Mouse (Mus musculus): ENCODE measurements at regions not wholly inside any gene's neighbourhood (a gene's known extent, or its start where the extent isn't known, plus 50 kb on each side); places are given as distances from the start of the nearest gene placed in this dataset.

DNA sequence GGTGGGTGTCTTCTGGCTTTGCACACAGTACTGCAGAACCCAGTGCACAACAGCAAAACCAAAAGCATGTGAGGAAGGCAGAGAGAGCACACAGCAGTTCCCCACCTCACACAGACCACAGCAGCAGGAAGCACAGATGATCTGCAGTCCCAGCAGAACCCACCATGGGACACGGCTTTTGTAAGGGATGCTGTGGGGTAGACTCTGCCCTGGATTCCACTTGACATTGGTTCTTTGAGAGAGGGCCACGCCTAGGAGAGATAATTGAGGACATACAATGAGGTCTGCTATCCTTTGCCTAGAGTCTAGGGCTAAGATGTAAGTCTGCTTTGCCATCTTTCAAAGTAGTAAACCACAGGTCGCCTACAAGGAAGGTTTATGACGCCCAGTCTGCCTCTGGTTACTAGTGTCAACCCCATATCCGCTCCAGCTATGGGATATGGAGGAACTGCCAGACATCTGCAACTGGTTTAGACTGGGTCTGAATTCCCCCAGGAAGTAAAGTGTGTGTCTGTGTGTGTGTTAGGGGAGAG lies 89.3 kb upstream of the Tnfaip3 start:
- H3K4me3 ChIP-seq: no peak overlapping the region
- no peak overlapping the region for H3K9ac ChIP-seq
- H3K36me3 ChIP-seq: no peaks in the 10 kb centered on the region
- H3K9me3 ChIP-seq: no peaks in the 10 kb centered on the region
- 0 out of 2 replicates have a peak overlapping the region, but pooled peaks have one; percentile 15 for H3K4me2 ChIP-seq (replicated peaks)
- ATAC-seq (ENCODE audit: insufficient number of reproducible peaks, insufficient read depth, low FRiP score, low TSS enrichment): no peak; the same call in 1 of the 2 replicates
- H3K27me3 ChIP-seq: no peaks in the 10 kb centered on the region
- peaks cover 7% of the 10 kb centered on the region; the same call in 1 of the 2 replicates for H3K4me1 ChIP-seq
- peak overlapping the region; percentile 75 for H3K27ac ChIP-seq
- WGBS: 26% methylated on average over 5 of the region's 5 CpGs

DNA sequence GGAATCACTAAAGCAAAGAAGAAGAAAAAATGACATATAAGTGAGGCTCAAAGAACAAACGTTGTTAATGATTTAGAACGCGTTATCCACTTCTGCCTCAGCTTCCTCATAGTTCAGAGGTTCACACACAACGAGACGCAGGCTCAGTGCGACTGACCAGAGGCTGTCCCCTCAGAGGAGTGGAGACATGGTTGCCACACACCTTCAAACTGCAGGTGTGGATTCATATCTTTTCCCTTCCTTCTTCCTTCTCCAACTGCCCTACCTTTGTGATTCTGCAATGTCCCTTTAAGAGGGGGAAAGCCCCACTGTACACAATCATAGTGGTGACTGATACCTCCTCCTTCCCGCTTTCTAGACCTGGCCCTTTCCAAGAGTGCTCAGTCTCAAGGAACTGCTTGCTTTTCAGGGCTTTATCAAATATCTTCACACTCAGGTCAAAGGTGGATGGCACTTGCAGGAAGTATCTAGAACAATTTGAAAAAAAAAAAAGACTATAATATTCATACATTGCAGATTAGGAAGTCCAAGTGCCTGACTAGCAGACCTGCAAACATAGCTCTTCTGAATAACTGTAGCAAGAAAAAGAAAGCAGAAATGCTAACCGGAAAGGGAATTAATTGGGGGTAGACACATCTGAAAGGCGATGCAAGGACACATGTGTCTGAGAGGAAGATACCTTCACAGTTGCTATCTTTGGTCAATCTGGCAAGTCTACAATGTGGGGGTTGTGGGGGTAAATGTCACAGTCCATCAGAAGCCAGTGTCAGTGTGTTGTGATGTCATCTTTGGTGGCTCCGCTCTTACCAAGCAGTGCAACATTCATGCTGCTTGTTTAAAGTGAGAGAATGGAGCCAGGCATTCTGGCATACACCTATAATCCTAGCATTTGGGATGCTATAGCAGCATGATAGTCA lies 84.2 kb upstream of the Tnfaip3 start:
- H3K36me3 ChIP-seq: no peaks in the 10 kb centered on the region
- no peak overlapping the region for H3K9ac ChIP-seq
- no peaks in the 10 kb centered on the region for H3K9me3 ChIP-seq
- ATAC-seq (ENCODE audit: insufficient number of reproducible peaks, insufficient read depth, low FRiP score, low TSS enrichment): no peak
- H3K27me3 ChIP-seq: no peaks in the 10 kb centered on the region
- H3K4me1 ChIP-seq: peaks cover 3% of the 10 kb centered on the region; the same call in 1 of the 2 replicates
- H3K4me3 ChIP-seq: no peak overlapping the region
- H3K4me2 ChIP-seq (replicated peaks): no peak overlapping the region
- WGBS: 84% methylated on average over 10 of the region's 10 CpGs
- H3K27ac ChIP-seq: no peak overlapping the region

DNA sequence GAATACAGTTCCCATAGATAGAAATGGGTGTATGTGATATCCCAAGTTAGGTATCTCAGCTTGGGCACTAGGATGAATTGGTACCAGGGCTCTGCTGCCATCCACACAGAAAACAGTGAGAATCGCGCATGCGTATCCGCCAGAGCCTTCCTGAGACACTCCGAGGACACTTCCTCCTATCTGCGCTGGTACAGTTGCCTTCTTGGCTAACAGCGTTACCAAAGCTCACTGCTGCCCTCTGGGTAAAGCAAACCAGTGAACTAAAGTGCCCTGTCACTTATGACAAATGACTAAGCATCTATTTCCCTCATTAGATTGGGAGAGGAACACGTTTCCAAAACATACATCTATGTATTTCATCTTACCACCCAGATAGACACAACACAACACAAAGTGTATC lies 78.8 kb upstream of the Tnfaip3 start:
- Histone ChIP-seq H3K27ac (no peak overlapping the region), H3K9me3 (no peaks in the 10 kb centered on the region), H3K9ac (no peak overlapping the region), H3K36me3 (no peaks in the 10 kb centered on the region), H3K4me2 (replicated peaks) (no peak overlapping the region), H3K4me3 (no peak overlapping the region), H3K27me3 (no peaks in the 10 kb centered on the region), H3K4me1 (no peaks in the 10 kb centered on the region)
- WGBS: 57% methylated on average over 8 of the region's 8 CpGs
- no peak for ATAC-seq (ENCODE audit: insufficient number of reproducible peaks, insufficient read depth, low FRiP score, low TSS enrichment)

DNA sequence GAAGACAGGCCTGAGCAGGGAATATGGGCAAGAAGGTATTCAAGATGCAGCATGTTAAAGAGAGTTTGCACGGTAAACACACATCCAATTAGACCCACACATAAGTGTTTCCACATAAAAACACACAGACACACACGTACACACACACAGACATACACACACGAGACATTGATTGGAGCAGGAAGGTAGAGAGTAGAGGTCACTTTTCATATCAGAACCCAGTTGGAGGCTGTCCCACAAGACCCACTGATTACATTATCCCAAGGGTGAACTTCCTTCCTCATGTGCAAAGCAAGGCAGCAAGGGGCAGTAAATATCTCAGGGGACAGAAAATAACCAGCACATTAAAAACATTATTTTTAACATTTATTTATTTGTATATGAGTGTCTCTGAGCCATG lies 78.2 kb upstream of the Tnfaip3 start:
- Histone ChIP-seq H3K4me2 (replicated peaks) (no peak overlapping the region), H3K27me3 (no peaks in the 10 kb centered on the region), H3K4me3 (no peak overlapping the region), H3K9ac (no peak overlapping the region), H3K9me3 (no peaks in the 10 kb centered on the region), H3K27ac (no peak overlapping the region), H3K4me1 (no peaks in the 10 kb centered on the region), H3K36me3 (no peaks in the 10 kb centered on the region)
- WGBS: 84% methylated on average over 3 of the region's 3 CpGs
- no peak for ATAC-seq (ENCODE audit: insufficient number of reproducible peaks, insufficient read depth, low FRiP score, low TSS enrichment)

DNA sequence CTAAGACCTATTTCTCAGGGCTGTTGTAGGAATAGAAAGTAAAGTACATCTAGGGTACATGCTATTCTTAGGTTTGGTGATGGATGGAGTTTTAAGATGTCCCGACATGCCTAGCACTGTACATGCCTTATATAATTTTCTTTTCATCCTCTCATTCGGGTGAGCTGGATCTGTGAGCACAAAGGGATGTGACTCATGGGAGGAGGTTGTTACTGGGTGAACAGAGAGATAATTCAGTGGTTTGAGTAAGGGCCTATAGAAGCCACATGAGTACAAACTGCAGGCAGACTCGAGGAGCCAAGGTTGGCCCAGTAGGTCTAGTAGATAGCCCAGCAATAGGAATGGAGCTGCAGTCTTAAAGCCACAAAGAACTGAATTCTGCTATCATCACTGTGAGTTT lies 76.5 kb upstream of the Tnfaip3 start:
- H3K9ac ChIP-seq: no peak overlapping the region
- no peak for ATAC-seq (ENCODE audit: insufficient number of reproducible peaks, insufficient read depth, low FRiP score, low TSS enrichment)

DNA sequence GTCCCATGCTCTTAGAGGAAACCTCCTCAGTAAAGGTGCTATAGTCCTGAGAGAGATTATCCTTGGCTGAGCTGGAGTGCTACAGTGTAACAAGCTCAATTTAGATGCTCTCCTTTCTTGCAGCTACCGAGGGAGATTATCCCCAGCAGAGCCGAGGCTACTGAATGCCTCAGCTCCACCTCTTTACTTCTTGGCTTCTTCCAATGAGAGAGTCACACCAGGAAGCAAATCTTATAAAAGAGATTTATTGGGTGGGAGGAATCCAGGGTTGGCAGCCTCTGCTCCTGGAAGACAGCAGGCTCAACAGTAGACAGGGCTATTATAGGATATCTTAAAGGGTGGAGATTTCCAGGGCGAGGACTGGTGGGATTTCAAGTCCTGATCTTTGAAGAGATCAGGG lies 75.7 kb upstream of the Tnfaip3 start:
- Histone ChIP-seq H3K9ac (no peak overlapping the region), H3K4me1 (no peaks in the 10 kb centered on the region), H3K36me3 (no peaks in the 10 kb centered on the region), H3K4me2 (replicated peaks) (no peak overlapping the region), H3K27me3 (no peaks in the 10 kb centered on the region), H3K4me3 (no peak overlapping the region), H3K27ac (no peak overlapping the region), H3K9me3 (no peaks in the 10 kb centered on the region)
- no peak for ATAC-seq (ENCODE audit: insufficient number of reproducible peaks, insufficient read depth, low FRiP score, low TSS enrichment)
- WGBS: 43% methylated on average over 3 of the region's 3 CpGs

More for the DNA sequence above, 76.5 kb upstream of the Tnfaip3 start:
- no peak overlapping the region for H3K27ac ChIP-seq
- no peaks in the 10 kb centered on the region for H3K4me1 ChIP-seq
- no peaks in the 10 kb centered on the region for H3K9me3 ChIP-seq
- no peak overlapping the region for H3K4me3 ChIP-seq
- no peaks in the 10 kb centered on the region for H3K36me3 ChIP-seq
- 85% methylated on average over 3 of the region's 3 CpGs for WGBS
- no peak overlapping the region for H3K4me2 ChIP-seq (replicated peaks)
- no peaks in the 10 kb centered on the region for H3K27me3 ChIP-seq

DNA sequence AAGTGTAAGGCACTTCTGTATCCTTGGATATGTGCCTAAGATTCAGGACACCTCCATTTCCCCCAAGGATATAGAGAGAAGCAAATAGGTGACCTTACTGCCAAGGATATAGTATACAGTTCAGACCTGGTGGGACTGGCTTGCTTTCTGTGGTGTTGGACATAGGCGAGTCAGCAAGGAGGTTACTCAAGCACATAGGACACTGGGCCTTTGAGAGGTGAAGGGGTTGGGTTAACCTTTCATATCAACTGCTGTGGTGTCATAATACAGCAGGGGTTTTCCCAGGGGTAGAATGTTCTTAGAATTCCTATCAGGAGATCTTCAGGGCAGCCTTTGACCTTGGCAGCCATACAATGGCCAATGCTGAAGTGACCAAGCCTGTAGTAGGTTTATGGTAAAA lies 71.5 kb upstream of the Tnfaip3 start:
- H3K9ac ChIP-seq: no peak overlapping the region

DNA sequence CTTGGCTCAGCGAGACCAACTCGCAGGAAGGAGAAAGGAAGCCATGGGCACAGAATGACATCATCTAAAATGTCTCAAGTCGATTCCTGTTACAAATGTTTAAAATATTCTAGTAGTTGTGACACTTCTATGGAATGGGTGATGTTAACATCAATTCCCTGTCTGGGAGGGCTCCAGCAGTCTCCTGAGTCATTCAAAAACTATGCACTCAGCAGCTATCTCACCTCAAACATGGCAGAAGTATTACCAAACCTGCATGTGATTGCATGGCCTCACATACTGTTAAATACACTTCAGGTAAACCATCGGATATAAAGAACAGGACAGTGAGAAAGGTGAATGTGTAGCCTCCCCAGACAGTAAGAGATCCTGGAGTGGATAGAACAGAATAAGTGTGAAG lies 66.7 kb upstream of the Tnfaip3 start:
- no peak overlapping the region for H3K4me3 ChIP-seq
- H3K9ac ChIP-seq: no peak overlapping the region
- H3K9me3 ChIP-seq: no peaks in the 10 kb centered on the region
- H3K27ac ChIP-seq: no peak overlapping the region
- H3K4me1 ChIP-seq: no peaks in the 10 kb centered on the region
- no peaks in the 10 kb centered on the region for H3K36me3 ChIP-seq
- WGBS: 81% methylated on average over 4 of the region's 4 CpGs
- no peak overlapping the region for H3K4me2 ChIP-seq (replicated peaks)
- H3K27me3 ChIP-seq: no peaks in the 10 kb centered on the region
- no peak for ATAC-seq (ENCODE audit: insufficient number of reproducible peaks, insufficient read depth, low FRiP score, low TSS enrichment)

More for the DNA sequence above, 71.5 kb upstream of the Tnfaip3 start:
- Histone ChIP-seq H3K27me3 (no peaks in the 10 kb centered on the region), H3K4me3 (no peak overlapping the region), H3K27ac (no peak overlapping the region), H3K4me1 (no peaks in the 10 kb centered on the region), H3K9me3 (no peaks in the 10 kb centered on the region), H3K4me2 (replicated peaks) (no peak overlapping the region), H3K36me3 (no peaks in the 10 kb centered on the region)
- no peak for ATAC-seq (ENCODE audit: insufficient number of reproducible peaks, insufficient read depth, low FRiP score, low TSS enrichment)
- WGBS: 72% methylated on average over 1 of the region's 1 CpGs

DNA sequence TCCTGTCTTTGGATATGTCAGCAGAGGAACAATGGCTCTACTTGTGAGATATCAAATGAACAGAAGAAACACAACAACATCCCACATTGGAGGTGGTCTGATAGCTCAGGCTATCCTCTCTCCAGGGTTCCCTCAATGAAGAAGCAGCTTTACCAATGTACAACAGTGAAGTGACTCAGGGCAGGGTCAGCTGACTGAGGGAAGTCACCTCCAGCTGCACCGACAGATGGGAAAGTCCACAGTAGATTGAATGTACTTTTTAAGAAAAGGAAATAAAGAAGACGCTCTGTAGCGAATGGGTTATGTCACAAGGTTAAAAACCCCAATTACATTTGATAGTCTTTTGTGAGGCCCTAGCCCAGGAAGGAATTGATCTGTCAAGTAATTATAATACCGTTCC lies 62.6 kb upstream of the Tnfaip3 start:
- WGBS: 78% methylated on average over 4 of the region's 4 CpGs
- H3K4me3 ChIP-seq: no peak overlapping the region

DNA sequence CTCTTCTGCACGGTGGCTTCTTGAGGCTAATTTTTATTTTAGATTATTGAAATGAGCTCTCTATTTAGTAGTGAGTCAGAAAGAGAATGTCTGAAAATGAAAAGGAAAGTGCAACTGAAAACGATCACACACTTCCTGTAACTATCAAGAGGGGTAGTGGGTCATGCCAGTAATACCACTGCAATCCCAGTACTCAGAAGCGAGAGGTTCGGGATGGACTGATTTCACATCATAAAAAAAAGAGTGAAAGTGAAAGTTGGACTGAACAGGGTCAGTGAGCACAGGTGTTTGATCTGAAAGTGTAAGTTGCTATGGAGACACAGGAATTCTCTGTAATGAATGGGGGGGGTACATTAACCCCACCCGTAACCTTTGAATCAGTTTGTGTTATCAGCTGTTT lies 52.9 kb upstream of the Tnfaip3 start:
- WGBS: 83% methylated on average over 5 of the region's 5 CpGs
- no peak overlapping the region for H3K9ac ChIP-seq

More for the DNA sequence above, 62.6 kb upstream of the Tnfaip3 start:
- no peaks in the 10 kb centered on the region for H3K9me3 ChIP-seq
- H3K27me3 ChIP-seq: no peaks in the 10 kb centered on the region
- H3K4me2 ChIP-seq (replicated peaks): no peak overlapping the region
- no peak overlapping the region for H3K9ac ChIP-seq
- no peaks in the 10 kb centered on the region for H3K4me1 ChIP-seq
- no peak for ATAC-seq (ENCODE audit: insufficient number of reproducible peaks, insufficient read depth, low FRiP score, low TSS enrichment)
- H3K27ac ChIP-seq: no peak overlapping the region
- H3K36me3 ChIP-seq: no peaks in the 10 kb centered on the region

DNA sequence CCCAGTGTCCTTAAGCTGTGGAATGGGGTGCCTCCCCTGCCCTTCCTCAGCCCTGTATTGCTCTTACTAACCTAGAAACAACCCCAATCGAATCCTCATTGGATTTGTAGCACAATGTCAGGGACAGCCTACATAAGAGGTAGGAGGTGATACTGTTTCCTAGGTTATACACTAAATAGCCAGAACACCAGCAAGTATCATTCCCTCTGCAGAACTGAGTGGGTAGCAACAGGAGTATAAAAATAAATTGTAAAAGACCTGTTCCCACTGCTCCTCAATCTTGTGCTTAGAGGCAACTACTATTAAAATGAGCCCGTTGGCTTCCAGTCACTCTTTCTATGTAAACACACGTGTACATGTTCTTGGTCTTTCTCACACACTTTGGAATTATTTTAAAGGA lies 52.2 kb upstream of the Tnfaip3 start:
- H3K9me3 ChIP-seq: no peaks in the 10 kb centered on the region
- H3K9ac ChIP-seq: no peak overlapping the region
- no peak overlapping the region for H3K4me3 ChIP-seq
- H3K27me3 ChIP-seq: no peaks in the 10 kb centered on the region
- H3K27ac ChIP-seq: no peak overlapping the region
- H3K36me3 ChIP-seq: no peaks in the 10 kb centered on the region
- 75% methylated on average over 3 of the region's 3 CpGs for WGBS
- 0 out of 2 replicates have a peak, but pooled peaks cover under 1% of the 10 kb centered on the region for H3K4me1 ChIP-seq
- H3K4me2 ChIP-seq (replicated peaks): no peak overlapping the region
- no peak for ATAC-seq (ENCODE audit: insufficient number of reproducible peaks, insufficient read depth, low FRiP score, low TSS enrichment)

More for the DNA sequence above, 52.9 kb upstream of the Tnfaip3 start:
- no peaks in the 10 kb centered on the region for H3K4me1 ChIP-seq
- no peaks in the 10 kb centered on the region for H3K9me3 ChIP-seq
- H3K27me3 ChIP-seq: no peaks in the 10 kb centered on the region
- no peaks in the 10 kb centered on the region for H3K36me3 ChIP-seq
- H3K4me3 ChIP-seq: no peak overlapping the region
- no peak for ATAC-seq (ENCODE audit: insufficient number of reproducible peaks, insufficient read depth, low FRiP score, low TSS enrichment)
- H3K27ac ChIP-seq: no peak overlapping the region
- no peak overlapping the region for H3K4me2 ChIP-seq (replicated peaks)

DNA sequence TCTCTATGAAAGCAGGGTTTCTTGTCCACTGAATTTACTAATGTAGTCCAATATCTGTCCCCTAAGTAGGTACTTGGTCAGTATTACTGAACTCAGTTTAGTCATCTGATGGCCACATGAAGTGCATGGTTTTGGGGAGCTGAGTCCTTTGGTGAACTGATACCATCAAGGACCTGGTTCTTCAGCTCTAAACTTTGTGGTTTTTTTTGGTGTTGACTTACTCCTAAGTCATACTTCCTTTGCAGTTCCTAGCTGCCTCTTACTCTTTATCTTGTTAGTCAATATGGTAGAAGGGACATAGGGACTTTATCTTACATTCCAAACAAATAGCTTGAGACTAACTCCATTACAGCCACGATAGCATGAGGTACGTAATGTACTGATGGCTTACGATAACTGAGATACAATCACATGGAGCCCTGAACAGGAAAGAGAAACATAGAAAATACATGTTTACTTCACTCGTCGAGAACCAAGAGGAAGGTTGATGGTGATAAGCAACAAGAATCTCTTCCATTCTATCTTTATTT lies 51.4 kb upstream of the Tnfaip3 start:
- H3K27ac ChIP-seq: no peak overlapping the region
- no peaks in the 10 kb centered on the region for H3K36me3 ChIP-seq
- H3K4me2 ChIP-seq (replicated peaks): no peak overlapping the region
- no peak overlapping the region for H3K4me3 ChIP-seq
- H3K27me3 ChIP-seq: no peaks in the 10 kb centered on the region
- H3K4me1 ChIP-seq: 0 out of 2 replicates have a peak, but pooled peaks cover 7% of the 10 kb centered on the region
- H3K9ac ChIP-seq: no peak overlapping the region
- H3K9me3 ChIP-seq: no peaks in the 10 kb centered on the region
- WGBS: 91% methylated on average over 5 of the region's 5 CpGs
- no peak for ATAC-seq (ENCODE audit: insufficient number of reproducible peaks, insufficient read depth, low FRiP score, low TSS enrichment)

Data from embryonic facial prominence, embryonic 12.5 days (tissue).